Mouse (Mus musculus) liver, embryonic 15.5 days (tissue): ENCODE results near the gene Atf5. TPM values are rescaled to one million over a fixed set of nuclear protein-coding genes. Genes with fewer than 3 reads are reported as not detected.
A peak's percentile ranks its signal among the peaks of the same experiment; 100 is the strongest.

Experiments used
- ATAC-seq: fragments of 200-750 bp; cut with Nextera tagmentation; 2 replicates; pipeline ENCODE4 v1.8.0; 2017; ENCODE audit warnings: moderate number of reproducible peaks, mild to moderate bottlenecking, moderate library complexity; ENCODE audit not compliant: insufficient read depth
- H3K27ac ChIP-seq: fragments of 300-500 bp; sonication (generic); replicated peaks from 2 replicates; pipeline ENCODE4 v1.5.1; 2015; ENCODE audit warnings: mild to moderate bottlenecking, inconsistent platforms
- H3K27me3 ChIP-seq: fragments of 300-500 bp; sonication (generic); 2 replicates; pipeline ENCODE4 v1.6.1; 2015; ENCODE audit warnings: mild to moderate bottlenecking, inconsistent platforms
- H3K36me3 ChIP-seq: fragments of 300-500 bp; sonication (generic); replicated peaks from 2 replicates; pipeline ENCODE4 v1.6.1; 2015; ENCODE audit warnings: moderate library complexity, mild to moderate bottlenecking, inconsistent platforms
- H3K4me1 ChIP-seq: fragments of 300-500 bp; sonication (generic); replicated peaks from 2 replicates; pipeline ENCODE4 v1.6.1; 2015; ENCODE audit warnings: inconsistent platforms
- H3K4me2 ChIP-seq: fragments of 300-500 bp; sonication (generic); 2 replicates; pipeline ENCODE4 v1.6.1; 2015; ENCODE audit warnings: moderate library complexity, mild to moderate bottlenecking, inconsistent platforms
- H3K4me3 ChIP-seq: fragments of 300-500 bp; sonication (generic); replicated peaks from 2 replicates; pipeline ENCODE4 v1.5.1; 2015; ENCODE audit warnings: mild to moderate bottlenecking, inconsistent platforms
- H3K9ac ChIP-seq: fragments of 300-500 bp; sonication (generic); 2 replicates; pipeline ENCODE4 v1.6.1; 2015; ENCODE audit warnings: moderate library complexity, mild to moderate bottlenecking, inconsistent platforms
- H3K9me3 ChIP-seq: fragments of 300-500 bp; sonication (generic); replicated peaks from 2 replicates; pipeline ENCODE4 v1.6.1; 2016; ENCODE audit warnings: inconsistent platforms
- WGBS: fragments of 180-500 bp; shearing (Covaris S2); methylation state at CpG from one replicate; pipeline ENCODE4 v1.1.7; 2015; ENCODE audit warnings: mixed read lengths; ENCODE audit not compliant: insufficient replicate concordance; 5-methylcytosine and 5-hydroxymethylcytosine counted together
- polyA plus RNA-seq: library from polyadenylated mRNA; unstranded; fragments of >200 nt; fragmentation: Nextera tagmentation; extraction: Ambion mirVana; gene quantifications from 2 replicates; pipeline ENCODE4 v1.2.1, GENCODE M21; 2015

Atf5 gene
- polyA plus RNA-seq, 1 experiment from 2014 or later, result 7.5 TPM

GRCm38 (mm10) chr7:44856265-44856916 lies 39.9 kb upstream of the Atf5 start:
- Histone ChIP-seq H3K9ac (peak overlapping the region; percentile 80), H3K27me3 (no peaks in the 10 kb centered on the region), H3K4me2 (peak overlapping the region; percentile 93), H3K27ac (peak overlapping the region; percentile 96), H3K4me3 (peak overlapping the region; percentile 79), H3K4me1 (peaks cover 83% of the 10 kb centered on the region), H3K36me3 (peaks cover 24% of the 10 kb centered on the region), H3K9me3 (no peaks in the 10 kb centered on the region)
- 22% methylated on average over 9 of the region's 9 CpGs for WGBS
- no peak for ATAC-seq

DNA sequence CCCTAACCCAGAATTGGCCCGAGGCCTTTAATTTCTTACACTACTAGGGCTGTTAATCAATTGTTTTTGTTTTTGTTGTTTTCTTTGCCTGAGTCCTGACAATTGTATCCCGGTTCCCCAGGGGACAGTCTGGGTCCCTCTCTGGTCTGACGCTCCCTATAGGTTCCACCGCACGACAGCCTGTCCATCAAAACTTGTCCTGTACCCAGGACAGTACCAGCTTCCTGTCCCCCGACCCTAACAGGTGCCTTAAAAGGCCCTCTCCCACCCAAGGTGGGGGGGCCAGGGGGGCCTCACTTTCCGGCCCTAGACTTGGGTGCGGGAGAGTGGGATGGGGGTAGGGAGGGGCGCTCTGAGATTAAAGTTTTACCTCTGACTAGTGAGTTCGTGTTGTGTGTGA lies 38.6 kb upstream of the Atf5 start:
- Histone ChIP-seq H3K4me1 (peaks cover 85% of the 10 kb centered on the region), H3K4me2 (peak overlapping the region; percentile 93), H3K9me3 (no peaks in the 10 kb centered on the region), H3K27ac (peak overlapping the region; percentile 96), H3K36me3 (peaks cover 21% of the 10 kb centered on the region), H3K4me3 (peak overlapping the region; percentile 71), H3K9ac (peak overlapping the region; percentile 81), H3K27me3 (no peaks in the 10 kb centered on the region)
- ATAC-seq, result no peak
- WGBS, result 32% methylated on average over 10 of the region's 10 CpGs

GRCm38 (mm10) chr7:44854356-44855031 lies 38.0 kb upstream of the Atf5 start:
- Histone ChIP-seq H3K4me1 (peaks cover 80% of the 10 kb centered on the region), H3K9ac (peak overlapping the region; percentile 81), H3K4me2 (peak overlapping the region; percentile 93), H3K9me3 (no peaks in the 10 kb centered on the region), H3K4me3 (peak overlapping the region; percentile 71), H3K27ac (peak overlapping the region; percentile 96), H3K36me3 (peaks cover 16% of the 10 kb centered on the region), H3K27me3 (no peaks in the 10 kb centered on the region)
- WGBS, result 1% methylated on average over 45 of the region's 45 CpGs
- peak; percentile 71 for ATAC-seq

- peak overlapping the region; percentile 93 for H3K4me2 ChIP-seq
- peak overlapping the region; percentile 71 for H3K4me3 ChIP-seq
- peaks cover 79% of the 10 kb centered on the region for H3K4me1 ChIP-seq
- no peaks in the 10 kb centered on the region for H3K9me3 ChIP-seq
- H3K9ac ChIP-seq, result peak overlapping the region; percentile 81
- H3K27me3 ChIP-seq, result no peaks in the 10 kb centered on the region
- 20% methylated on average over 26 of the region's 26 CpGs for WGBS
- ATAC-seq, result no peak
- H3K27ac ChIP-seq, result peak overlapping the region; percentile 96
- peaks cover 16% of the 10 kb centered on the region for H3K36me3 ChIP-seq
Observed at GRCm38 (mm10) chr7:44853596-44854355, 37.3 kb upstream of the Atf5 start.

DNA sequence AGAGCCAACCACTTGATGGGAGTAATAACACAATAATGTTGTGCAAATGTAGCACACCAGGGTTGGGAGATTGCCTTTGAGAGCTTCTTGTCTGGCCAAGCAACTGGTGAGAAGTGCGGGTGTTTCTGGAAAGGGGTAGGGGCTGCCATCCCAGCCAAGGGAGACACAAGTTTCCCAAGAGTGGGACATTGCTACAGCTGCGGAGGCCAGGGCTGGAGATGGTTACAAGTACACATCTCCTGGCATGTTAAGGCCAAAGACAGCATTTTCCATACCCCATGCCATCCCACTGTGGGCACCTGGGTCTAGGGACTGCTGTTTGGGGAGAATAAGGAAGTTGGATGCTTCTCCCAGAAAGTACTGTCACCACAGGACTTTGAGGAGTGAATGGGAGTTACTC lies 36.6 kb upstream of the Atf5 start:
- 88% methylated on average over 2 of the region's 2 CpGs for WGBS
- Histone ChIP-seq H3K36me3 (peaks cover 16% of the 10 kb centered on the region), H3K27ac (peak overlapping the region; percentile 96), H3K4me1 (peaks cover 75% of the 10 kb centered on the region), H3K9ac (0 out of 2 replicates have a peak overlapping the region, but pooled peaks have one; percentile 81), H3K4me3 (peak overlapping the region; percentile 71; the same call in 1 of the 2 replicates), H3K27me3 (no peaks in the 10 kb centered on the region), H3K4me2 (peak overlapping the region; percentile 93), H3K9me3 (no peaks in the 10 kb centered on the region)
- no peak for ATAC-seq

- Histone ChIP-seq H3K9me3 (no peaks in the 10 kb centered on the region), H3K4me1 (peaks cover 75% of the 10 kb centered on the region), H3K36me3 (peaks cover 16% of the 10 kb centered on the region), H3K4me2 (0 out of 2 replicates have a peak overlapping the region, but pooled peaks have one; percentile 93), H3K4me3 (no peak overlapping the region), H3K27me3 (no peaks in the 10 kb centered on the region), H3K27ac (peak overlapping the region; percentile 31), H3K9ac (no peak overlapping the region)
- 86% methylated on average over 36 of the region's 36 CpGs for WGBS
- ATAC-seq, result no peak
Observed at GRCm38 (mm10) chr7:44852259-44853027, 36.0 kb upstream of the Atf5 start.

GRCm38 (mm10) chr7:44851625-44852234 lies 35.3 kb upstream of the Atf5 start:
- 80% methylated on average over 12 of the region's 12 CpGs for WGBS
- H3K27me3 ChIP-seq, result no peaks in the 10 kb centered on the region
- H3K27ac ChIP-seq, result no peak overlapping the region; the same call in none of the 2 replicates
- no peak for ATAC-seq
- no peaks in the 10 kb centered on the region for H3K9me3 ChIP-seq
- H3K4me1 ChIP-seq, result peaks cover 72% of the 10 kb centered on the region
- peaks cover 17% of the 10 kb centered on the region for H3K36me3 ChIP-seq
- H3K4me2 ChIP-seq, result peak overlapping the region; percentile 98
- H3K4me3 ChIP-seq, result no peak overlapping the region
- no peak overlapping the region for H3K9ac ChIP-seq

DNA sequence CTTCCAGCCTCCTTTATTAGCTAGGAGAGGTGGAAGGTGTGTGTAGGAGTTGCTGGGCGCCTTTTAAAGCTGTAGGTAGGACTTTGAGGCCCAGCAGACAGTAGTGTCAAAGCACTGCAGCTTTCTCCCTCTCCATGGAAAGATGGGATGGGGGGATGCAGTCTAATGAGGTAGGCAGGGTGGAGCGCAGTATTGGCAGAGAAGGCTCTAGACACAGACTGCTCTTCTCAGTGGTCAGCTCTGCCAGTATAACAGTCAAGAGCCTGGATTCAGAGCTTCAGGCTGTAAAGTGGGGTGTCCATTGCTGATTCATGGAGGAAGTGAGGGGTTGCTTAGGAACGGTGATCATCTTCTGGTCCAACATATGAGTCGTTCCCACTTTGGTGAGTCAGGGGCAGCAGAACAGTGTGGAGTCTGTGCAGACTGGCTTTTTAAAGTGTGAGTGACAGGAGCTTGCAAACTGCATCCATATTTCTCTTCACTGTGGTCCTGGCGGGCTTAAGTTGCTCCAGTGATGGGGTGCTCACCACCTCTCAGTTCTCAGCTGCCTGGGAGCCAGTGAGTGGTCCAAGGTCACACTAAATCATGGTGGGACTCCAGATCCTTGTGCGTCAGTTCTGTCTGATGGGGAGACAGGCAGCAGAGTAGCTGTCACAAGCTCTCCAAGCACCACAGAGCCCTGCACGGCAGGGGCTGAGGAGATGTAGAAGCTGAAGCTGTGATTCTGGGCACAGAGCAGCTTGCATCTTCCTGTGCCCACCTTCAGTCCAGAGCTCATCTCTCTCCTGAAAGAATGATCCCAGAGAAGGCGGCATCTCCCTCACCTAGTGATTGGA lies 34.5 kb upstream of the Atf5 start:
- WGBS, result 58% methylated on average over 8 of the region's 8 CpGs
- H3K36me3 ChIP-seq, result peaks cover 24% of the 10 kb centered on the region
- ATAC-seq, result no peak
- H3K4me1 ChIP-seq, result peaks cover 65% of the 10 kb centered on the region
- H3K27ac ChIP-seq, result peak overlapping the region; percentile 98
- no peaks in the 10 kb centered on the region for H3K9me3 ChIP-seq
- peak overlapping the region; percentile 70 for H3K9ac ChIP-seq
- H3K27me3 ChIP-seq, result no peaks in the 10 kb centered on the region
- H3K4me3 ChIP-seq, result peak overlapping the region; percentile 76
- peak overlapping the region; percentile 98 for H3K4me2 ChIP-seq

GRCm38 (mm10) chr7:44850146-44850545 lies 33.7 kb upstream of the Atf5 start:
- H3K4me2 ChIP-seq, result peak overlapping the region; percentile 98
- H3K4me1 ChIP-seq, result peaks cover 56% of the 10 kb centered on the region
- ATAC-seq, result peak; percentile 33
- peaks cover 33% of the 10 kb centered on the region for H3K36me3 ChIP-seq
- H3K9ac ChIP-seq, result peak overlapping the region; percentile 70
- H3K27ac ChIP-seq, result peak overlapping the region; percentile 98
- WGBS, result under 1% methylated on average over 33 of the region's 33 CpGs
- H3K27me3 ChIP-seq, result no peaks in the 10 kb centered on the region
- H3K9me3 ChIP-seq, result no peaks in the 10 kb centered on the region
- H3K4me3 ChIP-seq, result peak overlapping the region; percentile 76
